Mouse (Mus musculus) gastrocnemius, postnatal 14 days (tissue): ENCODE data around the gene Thra. TPM values are rescaled to one million over a fixed set of nuclear protein-coding genes. Genes with fewer than 3 reads are reported as not detected.

Experiments used
- DNase-seq: peaks from one replicate; pipeline ENCODE4 v3.0.0; 2021; ENCODE audit warnings: mixed read lengths
- intact Hi-C: fragments of 180-260 bp; cut with DNase I; formaldehyde crosslinking; loops from one replicate; pipeline ENCODE4 v1.15.1; 2025; ENCODE audit warnings: low total_unique reads
- total RNA-seq, 2 experiments: library from RNA; stranded (reverse); gene quantifications; 2 replicates each; pipeline ENCODE4 v1.2.3; 2021

Thra gene
- total RNA-seq, 2 experiments from 2014 or later = 91.8 to 106 TPM

DNA sequence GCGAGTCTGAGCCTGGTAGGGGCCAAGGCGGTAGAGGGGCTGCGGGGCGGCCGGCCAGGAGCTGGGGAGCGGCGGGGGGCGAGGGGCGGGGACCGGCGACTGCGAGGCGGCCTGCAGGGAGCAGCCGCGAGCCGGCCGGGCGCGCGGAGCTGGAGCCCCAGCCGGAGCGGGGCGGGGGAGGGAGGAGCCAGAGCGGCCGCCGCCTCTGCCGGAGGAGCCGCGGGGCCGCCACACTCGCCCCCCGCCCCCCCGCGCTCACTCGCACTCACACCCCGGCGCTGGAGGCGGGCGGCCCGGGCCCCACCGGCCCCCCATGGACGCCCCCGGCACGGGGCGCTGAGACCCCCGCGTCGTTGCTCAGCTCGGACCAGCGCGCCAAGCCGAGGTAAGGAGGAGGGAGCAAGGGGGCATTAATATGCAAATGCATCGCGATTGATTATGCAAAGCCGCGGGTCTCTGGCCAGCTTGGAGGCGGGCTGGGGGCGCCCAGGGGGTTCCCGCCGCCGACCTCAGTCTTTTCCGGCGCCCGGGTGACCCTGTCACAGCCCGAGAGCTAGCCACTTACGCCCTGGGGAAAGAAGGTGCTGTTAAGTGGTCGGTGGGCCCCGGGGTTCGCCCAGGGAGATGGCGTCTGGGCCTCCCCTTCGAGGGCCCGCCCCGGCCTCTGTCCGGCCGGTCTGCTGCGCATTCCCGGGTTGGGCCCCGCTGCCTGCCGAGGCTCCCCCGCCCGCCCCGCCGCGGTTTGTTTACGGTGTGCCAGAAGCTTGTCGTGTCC is 1.4 kb downstream of the Thra start:
- intact Hi-C loops = no loop called here
- peak; percentile 89 for DNase-seq

DNA sequence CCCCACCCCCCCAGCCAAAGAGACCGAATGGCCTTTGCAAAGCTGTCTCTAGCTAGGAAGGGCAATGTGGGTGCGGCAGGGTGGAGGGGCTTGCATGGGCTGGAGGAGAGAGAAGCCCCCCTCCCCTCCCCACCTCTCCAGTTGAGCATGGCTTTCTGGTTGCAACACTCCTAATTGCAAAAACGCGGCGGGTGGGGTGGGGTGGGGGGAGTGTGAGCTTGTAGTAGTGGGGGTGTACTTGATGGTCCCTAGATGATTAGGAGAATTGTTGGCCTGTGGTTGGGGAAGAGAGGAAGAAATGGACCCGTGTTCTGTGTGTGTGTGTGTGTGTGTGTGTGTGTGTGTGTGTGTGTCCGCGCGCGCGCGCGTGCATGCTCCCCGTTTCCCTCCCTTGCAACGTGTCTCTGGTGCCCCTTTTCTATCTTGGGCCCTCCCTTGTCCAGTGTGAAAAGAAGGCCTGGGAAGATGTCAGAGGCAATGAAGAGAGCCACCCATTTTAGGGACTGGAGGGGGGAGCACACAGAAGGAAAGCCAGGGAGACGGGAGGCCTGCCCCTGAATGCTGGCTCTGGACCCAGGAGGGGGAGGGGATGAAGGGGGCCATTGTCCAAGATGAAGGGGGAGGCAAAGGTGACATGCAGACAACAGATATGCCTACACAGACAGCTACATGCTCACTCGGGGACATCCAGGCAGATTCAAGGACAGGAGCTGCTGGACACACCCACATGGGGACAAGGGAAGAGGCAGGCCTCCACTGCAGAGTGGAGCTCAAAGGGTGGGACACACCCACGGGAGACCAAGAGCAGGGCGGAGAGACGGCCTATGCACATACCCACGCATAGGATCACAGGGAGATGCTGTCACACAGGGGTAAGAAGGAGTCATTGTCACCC is 2.2 kb downstream of the Thra start:
- intact Hi-C loops = no loop called here
- peak; percentile 48 for DNase-seq

DNA sequence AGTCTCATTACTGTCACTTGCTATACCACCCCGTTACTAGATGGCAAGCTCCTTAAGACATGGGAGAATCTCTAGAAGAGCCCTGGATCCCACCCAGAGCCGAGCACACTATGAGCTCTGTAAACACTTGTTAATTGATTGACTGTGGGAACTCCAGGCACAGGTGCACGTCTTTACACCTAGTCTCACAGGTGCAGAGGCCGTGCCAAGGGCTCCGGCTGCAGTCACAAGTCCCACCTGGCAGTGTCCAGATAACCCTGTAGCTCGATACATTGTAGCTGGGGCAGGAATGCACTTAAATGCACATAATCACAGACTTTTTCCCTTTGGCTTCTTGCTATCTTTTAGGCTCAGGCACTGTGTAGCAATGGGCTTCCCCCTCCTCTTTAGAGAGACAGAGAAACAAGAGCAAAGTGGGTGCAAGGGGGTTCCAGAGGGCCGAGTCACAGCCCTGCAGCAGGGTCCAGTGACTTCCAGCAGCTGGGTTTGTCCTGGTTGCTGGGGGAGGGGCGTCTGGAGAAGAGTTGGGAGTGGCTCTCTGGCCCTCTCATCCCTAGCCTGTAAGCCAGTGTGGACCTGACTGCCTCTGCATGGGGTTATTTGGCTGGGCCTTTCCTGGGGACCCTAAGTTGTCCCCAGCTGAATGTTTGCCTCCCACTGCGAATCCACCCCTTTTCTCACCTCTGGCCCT is 3.4 kb downstream of the Thra start:
- intact Hi-C loops = no loop called here
- DNase-seq = peak; percentile 84

DNA sequence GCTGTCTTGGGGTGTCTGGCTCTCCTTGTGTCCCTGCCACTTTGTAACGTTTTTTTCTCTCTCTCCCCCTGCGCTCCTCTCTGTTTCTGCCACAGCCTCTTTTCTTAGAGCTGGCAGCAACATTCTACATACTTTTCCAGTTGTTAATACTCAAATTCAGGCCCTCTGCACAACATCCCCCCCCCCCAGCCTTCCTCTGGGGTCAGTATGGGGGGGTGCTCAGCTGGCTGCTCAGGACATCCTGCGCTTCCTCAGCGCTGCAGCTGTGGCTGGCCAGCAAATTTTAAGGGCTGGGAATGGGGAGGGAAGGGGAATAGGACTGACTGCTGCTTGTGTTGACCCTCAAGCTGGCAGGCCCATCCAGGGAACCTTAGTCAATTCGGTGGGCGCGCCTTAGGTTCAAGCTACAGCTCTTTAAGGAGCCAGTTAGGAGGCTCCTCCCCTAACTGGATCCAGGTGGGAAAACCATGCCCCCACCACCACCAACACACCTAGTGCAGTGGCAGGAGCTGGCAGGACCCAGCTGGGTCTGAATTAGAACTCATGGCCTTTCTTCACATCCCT is 4.1 kb downstream of the Thra start:
- intact Hi-C loops = no loop called here
- DNase-seq = peak; percentile 48

DNA sequence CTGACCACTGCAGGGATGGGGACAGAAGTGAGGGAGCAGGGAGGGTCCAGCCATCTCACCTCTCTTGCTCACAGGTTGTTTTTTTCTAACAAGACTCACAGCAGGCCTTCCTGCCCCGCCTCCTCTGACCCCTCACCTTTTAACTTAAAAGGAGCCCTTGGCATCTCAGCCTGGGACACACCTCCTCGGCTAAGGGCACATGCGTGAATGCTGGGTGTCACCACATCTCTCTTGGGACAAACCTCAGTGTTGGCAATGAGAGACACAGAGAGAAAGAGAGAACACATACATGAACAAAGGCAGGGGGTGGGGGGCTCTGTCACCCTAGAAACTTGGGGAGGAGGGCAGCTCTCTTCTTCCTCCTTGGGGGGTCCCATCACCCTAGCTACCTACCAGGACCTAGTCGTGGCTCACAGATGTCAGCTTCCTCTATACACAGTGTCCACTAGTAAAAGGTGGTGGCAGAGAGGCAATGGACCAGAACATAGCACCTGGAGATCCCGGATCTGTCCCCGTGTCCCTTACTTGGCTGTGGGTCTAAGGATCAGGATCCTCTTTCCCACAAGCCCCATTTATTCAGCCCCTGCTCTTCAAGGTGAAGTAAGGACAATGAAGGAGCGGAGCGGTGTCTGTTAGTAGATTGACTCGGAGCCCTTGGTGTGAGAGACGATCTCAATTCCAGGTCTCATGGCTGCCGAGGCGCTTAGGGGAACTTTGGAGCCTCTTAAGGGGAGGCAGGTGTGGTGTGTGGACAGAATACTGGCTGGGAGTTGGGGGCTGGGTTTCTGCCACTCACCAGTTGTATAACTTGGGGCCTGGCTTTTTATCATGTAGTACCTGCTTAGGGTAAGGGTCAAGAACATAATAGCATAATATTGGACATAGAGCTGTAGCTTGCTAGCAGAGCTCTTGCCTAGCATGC is 5.8 kb downstream of the Thra start:
- intact Hi-C loops = no loop called here
- DNase-seq = no peak

DNA sequence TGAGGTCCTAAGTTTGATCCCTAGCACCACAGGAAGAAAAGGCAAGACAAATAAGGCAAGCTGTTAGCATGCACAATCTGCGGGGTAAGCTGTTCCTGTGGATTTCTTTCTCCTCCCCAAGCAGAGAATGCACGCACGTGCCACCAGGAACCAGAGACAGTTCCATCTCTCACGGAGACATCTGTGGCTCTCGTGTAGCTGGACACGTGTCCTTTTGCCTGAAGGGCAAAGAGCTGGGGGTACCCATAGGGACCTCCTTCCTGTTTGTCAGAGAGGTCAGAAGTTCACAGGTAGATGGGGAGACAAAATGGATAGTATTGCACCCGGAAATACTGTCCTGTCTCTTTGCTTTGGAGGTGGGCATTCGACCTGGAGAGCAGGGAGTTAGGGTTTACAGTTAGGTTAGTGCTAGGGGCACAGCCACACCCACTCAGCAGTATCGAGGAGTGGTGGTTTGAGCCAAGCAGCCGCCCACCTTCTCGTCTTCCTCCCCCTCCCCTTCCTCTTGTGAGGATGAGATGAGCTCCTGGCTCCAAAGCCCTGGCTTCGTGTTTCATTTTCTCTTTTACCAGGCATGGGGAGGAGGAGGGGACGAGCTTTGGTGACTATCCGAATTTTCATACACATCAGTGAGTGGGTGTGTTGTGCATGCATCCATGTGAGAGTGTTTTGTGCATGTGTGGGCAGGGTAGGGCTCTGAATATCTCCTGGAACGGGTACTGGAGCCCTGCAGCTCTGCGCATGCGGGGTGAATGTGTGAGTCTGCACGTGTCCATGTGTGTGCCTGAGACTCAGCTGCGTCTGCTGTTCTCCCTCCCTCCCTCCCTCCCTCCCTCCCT is 6.6 kb downstream of the Thra start:
- peak; percentile 88 for DNase-seq
- intact Hi-C loops = no loop called here

DNA sequence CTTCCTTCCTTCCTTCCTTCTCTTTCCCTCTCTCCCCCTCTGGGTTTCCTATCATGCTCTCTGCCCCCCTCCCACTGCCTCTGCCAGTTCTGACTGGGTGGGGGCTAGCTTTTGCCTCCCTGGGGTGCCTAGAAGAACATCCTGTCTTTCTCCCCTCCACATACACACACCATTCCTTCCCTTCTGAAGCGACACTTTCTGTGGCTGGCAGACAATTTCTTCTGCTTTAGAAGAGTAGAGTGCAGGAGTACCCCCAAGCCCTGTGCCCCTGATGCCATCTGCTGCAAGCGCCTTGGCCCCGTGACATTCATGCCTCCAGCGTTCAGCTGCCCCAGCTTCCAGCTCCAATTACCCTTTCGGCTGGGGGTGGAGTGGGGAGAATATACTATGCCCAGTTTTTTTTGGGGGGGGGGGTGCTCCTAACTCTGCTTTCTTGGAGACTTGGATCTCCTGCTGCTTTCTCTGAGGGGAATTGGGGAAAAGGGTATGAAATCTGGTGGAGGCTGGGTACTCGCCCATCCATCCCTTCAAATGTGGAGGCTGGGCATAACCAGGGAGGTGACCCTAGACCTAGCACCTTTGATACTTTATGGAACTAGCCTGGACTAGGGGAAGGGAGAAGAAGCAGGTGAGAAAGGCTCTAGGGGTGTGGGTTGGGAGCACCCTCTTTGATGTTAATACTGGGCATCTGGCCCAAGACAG is 7.5 kb downstream of the Thra start:
- no peak for DNase-seq
- intact Hi-C loops = no loop called here

DNA sequence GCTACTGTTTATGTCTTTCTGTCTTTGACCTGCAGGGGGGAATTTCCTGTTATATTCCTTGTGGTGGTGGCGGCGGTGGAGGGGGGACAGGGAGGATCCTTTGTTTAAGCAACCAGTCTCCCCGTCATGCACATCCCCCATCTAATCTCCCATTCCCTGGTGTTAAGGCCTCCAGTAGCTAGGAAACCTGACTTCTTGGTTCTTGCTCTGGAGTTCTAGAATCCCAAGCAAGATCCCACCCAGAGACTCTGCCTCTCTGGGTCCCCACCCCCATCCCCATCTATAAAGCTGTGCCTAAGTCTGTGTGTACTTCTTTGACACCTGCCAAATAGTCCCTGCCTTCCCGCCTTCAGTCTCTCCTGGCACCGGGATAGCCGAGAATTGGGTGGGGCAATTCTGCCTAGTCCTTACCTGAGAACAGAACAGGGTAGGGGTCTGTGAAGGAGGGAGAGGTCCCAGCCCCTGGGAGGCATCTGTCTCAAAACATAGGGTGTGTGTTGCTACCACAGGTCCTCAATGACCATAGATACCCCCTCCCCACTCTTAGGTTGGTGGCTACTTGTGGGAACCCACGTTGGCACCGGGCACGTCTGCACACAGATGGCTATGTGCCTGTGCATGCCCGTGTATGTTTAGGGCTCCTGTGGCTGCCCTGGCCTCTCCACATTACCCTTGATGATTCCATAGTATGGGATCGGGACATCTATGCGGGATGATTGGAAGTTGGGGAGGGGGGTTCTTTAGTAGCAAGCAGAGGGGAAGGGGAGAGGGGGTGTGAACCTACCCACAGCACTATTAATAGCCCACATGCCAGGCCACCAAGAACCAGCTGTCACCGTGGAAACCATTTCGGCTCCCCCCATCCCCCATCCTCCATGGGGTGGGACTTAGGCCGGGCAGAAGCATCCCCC is 8.3 kb downstream of the Thra start:
- intact Hi-C loops = no loop called here
- no peak for DNase-seq

DNA sequence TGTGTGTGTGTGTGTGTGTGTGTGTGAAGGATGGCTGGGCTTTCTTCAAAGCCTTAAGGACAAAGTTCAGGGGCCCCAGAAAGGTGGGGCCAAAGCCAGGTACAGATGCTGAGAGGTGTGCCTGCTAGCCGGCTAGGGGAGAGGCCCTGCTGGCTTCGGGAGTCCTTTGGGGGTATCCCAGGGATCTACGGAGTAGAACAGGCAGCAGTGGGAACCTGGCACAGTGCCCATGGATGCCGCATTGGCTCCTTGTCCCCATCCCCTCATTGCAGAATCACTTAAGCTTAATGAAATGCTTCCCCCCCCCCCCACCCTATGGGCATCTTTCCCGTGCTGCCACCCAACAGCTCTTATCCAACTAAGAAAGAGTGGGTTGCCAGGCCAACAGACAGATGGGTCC is 9.3 kb downstream of the Thra start:
- intact Hi-C loops = no loop called here
- no peak for DNase-seq

DNA sequence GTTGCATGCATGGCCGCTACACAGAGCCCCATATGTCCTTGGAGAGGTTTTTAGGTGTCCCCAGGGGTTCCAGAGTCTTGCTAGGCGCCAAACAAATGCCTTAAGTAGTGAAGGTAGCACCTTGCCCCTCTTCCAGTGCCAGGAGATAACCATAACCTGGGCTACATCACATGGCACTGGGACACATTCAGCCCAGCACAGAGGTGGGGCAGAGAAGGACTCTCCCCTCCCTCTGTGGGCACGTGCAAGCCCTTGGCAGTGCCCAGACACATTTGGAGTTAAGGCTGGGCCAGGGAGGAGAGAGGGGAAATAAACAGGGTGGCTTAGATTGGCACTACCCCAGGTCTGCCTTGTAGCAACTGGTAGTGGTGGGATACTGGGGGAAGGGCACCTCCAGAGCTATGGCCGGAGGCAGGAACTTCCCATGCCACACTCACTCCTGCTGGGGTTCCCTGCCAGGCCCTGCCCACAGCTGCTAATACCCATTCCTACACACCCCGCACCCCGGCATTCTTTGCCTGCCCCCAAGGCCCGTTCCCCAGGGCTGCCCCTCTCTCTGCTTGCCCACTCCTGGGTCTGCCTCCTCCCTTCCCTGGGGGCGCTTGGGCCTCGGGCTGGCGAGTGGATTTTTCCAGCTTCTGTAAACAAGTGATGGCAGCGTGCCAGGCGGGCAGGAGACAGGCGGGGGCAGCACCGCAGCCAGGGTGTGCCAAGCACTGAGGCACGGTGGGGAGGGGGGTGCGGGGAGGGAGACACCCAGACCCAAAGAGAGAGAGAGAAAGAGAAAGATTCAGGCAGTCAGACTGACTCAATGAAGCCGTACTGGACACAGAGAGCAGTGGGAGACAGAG is 10.1 kb downstream of the Thra start:
- DNase-seq = peak; percentile 77
- intact Hi-C loops = no loop called here

DNA sequence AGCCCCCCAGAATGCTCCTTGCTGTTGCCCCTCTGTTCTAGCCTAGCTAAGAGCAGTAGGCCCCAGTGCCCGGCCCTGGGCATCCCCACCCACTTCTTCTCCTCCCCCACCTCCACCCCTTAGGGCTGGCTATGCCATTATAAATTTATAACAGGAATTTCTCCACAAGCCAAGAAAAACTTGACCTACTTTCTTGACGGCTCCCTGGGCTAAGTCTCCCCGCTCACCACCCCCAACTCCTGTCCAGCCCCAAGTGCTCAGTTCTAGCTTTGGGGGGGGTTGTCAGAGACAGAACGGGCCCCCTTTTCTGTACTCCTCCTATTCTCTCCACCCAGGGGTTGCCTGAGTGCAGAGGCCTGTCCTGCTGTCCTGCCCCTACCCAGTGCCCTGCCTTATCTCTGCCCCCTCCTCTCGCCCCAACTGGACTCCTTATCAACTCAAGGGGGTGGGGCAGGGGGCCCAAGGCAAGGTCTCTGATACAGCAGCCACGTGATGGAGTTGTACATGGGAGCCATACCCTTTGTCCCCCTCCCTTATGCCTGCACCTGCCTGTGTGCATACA is 10.9 kb downstream of the Thra start:
- DNase-seq = no peak
- intact Hi-C loops = no loop called here

DNA sequence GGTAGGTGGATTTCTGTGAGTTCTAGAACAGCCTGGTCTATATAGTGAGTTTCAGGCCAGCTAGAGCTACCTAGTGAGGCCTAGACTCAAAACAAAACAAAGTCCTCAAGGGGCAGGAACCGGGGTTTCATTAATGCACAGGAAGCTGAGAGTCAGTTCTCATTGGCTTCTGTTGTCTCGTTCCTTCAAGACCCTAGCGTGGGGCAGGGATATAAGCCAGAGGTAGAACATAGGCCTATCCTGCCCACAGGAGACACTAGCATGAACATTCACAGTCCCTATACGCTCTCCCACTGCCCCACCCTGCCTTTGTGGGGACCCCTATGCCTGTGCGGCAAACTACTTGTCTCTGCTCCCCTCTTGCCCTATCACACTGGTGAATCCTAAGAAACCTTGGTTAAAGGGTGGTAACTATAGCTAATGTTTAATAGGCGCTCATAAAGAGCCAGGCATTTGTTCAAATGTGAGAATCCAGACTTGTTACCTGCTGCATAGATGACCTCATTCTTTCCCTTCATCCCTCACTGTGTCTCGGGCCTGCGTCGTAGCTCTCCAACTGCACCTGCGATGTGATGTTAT is 12.2 kb downstream of the Thra start:
- DNase-seq = no peak
- intact Hi-C loops = no loop called here

DNA sequence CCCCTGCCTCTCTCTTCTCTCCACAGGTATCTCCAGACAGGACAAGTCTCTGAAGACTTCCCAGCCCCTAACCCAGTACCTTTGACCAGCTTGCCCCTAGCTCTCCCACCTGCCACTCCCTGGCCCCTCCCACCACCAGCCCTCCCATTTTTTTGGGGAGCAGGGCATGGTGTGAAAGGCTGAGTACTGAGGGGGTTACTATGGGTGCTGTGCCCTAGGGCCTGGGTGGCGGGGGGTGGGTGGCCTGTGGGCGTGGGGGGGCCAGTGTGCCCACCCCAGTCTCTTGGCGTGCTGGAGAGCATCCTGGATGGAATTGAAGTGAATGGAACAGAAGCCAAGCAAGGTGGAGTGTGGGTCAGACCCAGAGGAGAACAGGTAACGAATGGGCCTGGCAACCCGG is 12.8 kb downstream of the Thra start:
- intact Hi-C loops = no loop called here
- DNase-seq = no peak

DNA sequence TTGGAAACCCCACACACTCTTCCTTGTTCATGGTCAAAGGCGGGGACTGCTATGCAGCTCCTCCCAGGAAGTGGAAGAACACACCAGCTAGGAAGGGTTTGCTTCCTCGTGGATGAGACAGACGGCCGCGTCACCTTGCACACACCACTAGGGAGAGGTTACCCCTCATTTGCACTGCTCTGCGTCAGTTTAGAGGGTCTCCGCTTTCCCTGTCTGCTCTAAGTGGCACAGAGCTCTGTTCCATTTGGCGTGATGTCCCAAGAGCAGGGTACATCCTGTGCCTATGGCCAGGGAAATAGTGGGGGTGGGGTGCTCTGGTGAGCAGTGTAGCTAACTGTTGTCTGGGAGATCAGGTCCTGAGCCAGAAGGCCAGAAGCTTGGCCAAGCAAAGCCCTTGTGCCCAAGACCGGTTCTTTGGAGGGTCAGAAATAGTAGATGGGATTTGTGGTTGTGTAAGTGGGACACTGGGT is 13.7 kb downstream of the Thra start:
- DNase-seq = no peak
- intact Hi-C loops = no loop called here

DNA sequence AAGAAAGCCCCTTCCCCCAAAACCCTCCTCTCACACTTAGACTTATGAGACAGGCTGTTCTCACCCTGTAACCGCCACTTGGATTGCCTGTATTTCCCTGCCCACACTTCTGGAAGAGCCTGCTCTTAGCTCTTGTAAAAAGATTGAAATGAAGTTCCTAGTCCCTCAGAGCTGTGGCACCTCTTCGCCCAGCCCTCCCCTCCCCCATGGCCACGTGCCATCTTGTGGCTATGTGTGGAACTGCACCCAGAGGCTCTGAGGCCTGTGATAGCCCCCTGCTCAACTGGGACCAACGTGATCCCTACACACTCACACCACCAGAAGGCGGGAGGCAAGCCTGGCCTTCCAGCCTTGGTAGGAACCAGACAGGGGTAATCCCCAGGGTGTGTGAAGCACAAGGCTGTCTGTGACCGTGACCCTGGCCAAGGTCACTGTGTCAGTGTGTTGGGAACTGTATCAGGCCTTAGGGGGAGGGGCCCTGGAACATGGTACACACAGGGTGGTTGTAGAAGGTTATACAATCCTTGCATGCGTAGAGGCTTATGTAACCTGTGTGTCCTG is 14.3 kb downstream of the Thra start:
- intact Hi-C loops = no loop called here
- peak; percentile 82 for DNase-seq
